Mouse (Mus musculus): Measurements from ENCODE around the gene Arhgap15. TPM values are rescaled to one million over a fixed set of nuclear protein-coding genes. Genes with fewer than 3 reads are reported as not detected.

Arhgap15 gene
- polyA plus RNA-seq, 1 experiment from 2014 or later: 1.9 TPM

DNA sequence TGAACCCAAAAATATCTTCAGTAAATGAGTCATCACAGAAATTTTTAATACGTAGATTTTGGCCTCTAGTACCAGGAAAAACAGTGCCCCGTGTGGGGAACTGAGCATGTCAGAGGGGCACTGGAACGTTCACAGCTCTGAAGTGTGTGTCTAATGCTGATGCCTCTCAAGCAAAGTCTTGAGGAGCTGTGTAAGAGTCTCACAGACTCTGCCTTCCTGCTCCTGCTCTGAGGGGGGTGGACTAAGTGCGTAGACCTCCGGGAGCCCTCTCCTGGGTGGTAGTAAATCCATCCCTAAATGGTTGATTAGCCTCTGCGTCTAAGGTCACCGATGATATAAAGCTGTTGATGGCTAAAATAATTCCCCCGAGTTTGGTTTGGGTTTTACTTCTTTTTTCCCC is 39.9 kb downstream of the Arhgap15 start:
- no peak overlapping the region for H3K4me2 ChIP-seq (ENCODE audit: low read length)
- H3K9me3 ChIP-seq (ENCODE audit: control insufficient read depth, low read length): no peaks in the 10 kb centered on the region
- no peak overlapping the region for H3K4me3 ChIP-seq (replicated peaks; ENCODE audit: low read depth, low read length)
- ATAC-seq (ENCODE audit: low FRiP score, low TSS enrichment): no peak
- WGBS: 29% methylated on average over 8 of the region's 8 CpGs
- no peak for DNase-seq
- 0 out of 2 replicates have a peak, but pooled peaks cover 6% of the 10 kb centered on the region for H3K4me1 ChIP-seq (ENCODE audit: control insufficient read depth, insufficient read depth, low read length)
- no peak overlapping the region for H3K9ac ChIP-seq (replicated peaks; ENCODE audit: low read length)
- no peaks in the 10 kb centered on the region for H3K36me3 ChIP-seq (ENCODE audit: control insufficient read depth, insufficient read depth, low read length)
- no peaks in the 10 kb centered on the region for H3K27me3 ChIP-seq (ENCODE audit: control insufficient read depth, insufficient read depth, low read length)
- H3K27ac ChIP-seq (replicated peaks; ENCODE audit: low read depth, low read length): no peak overlapping the region

DNA sequence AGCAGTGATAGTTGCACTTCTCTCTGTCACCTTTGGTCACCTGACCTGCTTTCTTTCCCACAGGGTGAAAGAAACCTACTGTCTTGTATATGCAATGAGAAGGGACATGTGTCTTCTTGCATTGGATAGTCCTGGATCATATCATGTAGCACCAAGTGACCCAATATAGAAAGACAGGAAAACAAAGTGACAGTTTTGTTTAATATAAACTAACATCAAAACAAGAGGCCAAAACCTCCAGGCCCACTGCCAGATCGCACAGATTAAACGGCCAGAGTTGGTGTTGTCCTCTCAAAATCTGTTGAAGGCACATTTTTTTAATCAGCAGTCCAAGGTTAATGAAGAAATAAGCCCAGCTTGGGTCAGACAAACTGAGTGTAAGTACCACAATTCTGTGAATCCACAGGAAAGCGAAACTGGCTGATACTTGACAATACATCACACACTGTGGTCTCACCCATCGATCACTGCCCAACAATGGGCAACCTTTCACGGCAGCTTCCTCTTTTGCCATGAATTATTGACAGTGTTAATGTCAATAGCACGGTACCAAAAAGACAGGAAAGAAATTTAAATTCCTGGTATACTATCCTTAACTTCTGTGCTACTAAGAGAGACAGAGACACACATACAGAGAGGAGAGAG is 41.5 kb downstream of the Arhgap15 start:
- 70% methylated on average over 6 of the region's 6 CpGs for WGBS

DNA sequence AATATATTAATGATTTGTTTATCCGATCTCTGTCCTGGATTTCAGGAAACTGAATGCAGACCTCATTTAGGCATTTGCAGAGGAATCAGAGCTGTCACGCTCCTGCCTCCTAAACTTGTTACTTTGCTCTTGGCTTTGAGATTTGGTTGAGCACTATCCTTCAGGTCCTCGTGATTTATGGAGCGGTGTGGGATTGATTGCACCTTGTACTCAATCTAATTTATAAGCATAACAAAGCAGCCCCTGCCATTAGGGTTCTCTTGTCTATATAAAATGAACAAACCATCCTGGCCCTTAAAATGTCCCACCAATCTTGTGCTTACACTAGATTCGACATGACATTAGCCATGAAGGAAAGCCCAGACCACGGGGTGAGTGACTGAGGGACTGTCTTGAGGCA is 43.0 kb downstream of the Arhgap15 start:
- Histone ChIP-seq H3K4me3 (replicated peaks; ENCODE audit: low read depth, low read length) (no peak overlapping the region), H3K9me3 (ENCODE audit: control insufficient read depth, low read length) (no peaks in the 10 kb centered on the region), H3K9ac (replicated peaks; ENCODE audit: low read length) (no peak overlapping the region), H3K4me2 (ENCODE audit: low read length) (no peak overlapping the region), H3K27me3 (ENCODE audit: control insufficient read depth, insufficient read depth, low read length) (no peaks in the 10 kb centered on the region), H3K4me1 (ENCODE audit: control insufficient read depth, insufficient read depth, low read length) (no peaks in the 10 kb centered on the region), H3K36me3 (ENCODE audit: control insufficient read depth, insufficient read depth, low read length) (no peaks in the 10 kb centered on the region), H3K27ac (replicated peaks; ENCODE audit: low read depth, low read length) (no peak overlapping the region)
- 84% methylated on average over 6 of the region's 6 CpGs for WGBS
- no peak for ATAC-seq (ENCODE audit: low FRiP score, low TSS enrichment)
- DNase-seq: no peak

More for the DNA sequence above, 41.5 kb downstream of the Arhgap15 start:
- no peaks in the 10 kb centered on the region for H3K27me3 ChIP-seq (ENCODE audit: control insufficient read depth, insufficient read depth, low read length)
- H3K9me3 ChIP-seq (ENCODE audit: control insufficient read depth, low read length): no peaks in the 10 kb centered on the region
- ATAC-seq (ENCODE audit: low FRiP score, low TSS enrichment) (no peak), DNase-seq (no peak)
- no peak overlapping the region for H3K4me2 ChIP-seq (ENCODE audit: low read length)
- no peak overlapping the region for H3K4me3 ChIP-seq (replicated peaks; ENCODE audit: low read depth, low read length)
- no peaks in the 10 kb centered on the region for H3K36me3 ChIP-seq (ENCODE audit: control insufficient read depth, insufficient read depth, low read length)
- no peaks in the 10 kb centered on the region for H3K4me1 ChIP-seq (ENCODE audit: control insufficient read depth, insufficient read depth, low read length)
- H3K27ac ChIP-seq (replicated peaks; ENCODE audit: low read depth, low read length): no peak overlapping the region
- H3K9ac ChIP-seq (replicated peaks; ENCODE audit: low read length): no peak overlapping the region

DNA sequence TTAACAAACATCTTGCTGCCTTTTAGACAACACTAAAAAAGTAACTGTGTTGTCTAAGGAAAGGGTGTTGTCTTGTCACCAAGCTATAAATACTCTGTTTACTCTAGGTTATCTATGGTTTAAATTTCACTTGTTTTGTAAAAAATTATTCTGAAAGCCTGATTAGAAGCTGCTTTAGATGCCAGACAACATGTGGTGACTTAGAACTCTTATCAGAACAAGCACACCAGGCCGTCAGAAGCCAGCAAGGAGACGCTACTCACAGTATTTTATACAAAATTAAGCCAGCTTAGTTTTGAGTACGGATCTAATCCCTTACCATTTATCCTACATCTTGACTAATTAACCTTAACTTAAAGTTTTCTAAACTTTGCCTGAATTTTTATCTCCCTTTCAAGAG is 44.5 kb downstream of the Arhgap15 start:
- no peak for ATAC-seq (ENCODE audit: low FRiP score, low TSS enrichment)
- Histone ChIP-seq H3K27me3 (ENCODE audit: control insufficient read depth, insufficient read depth, low read length) (no peaks in the 10 kb centered on the region), H3K9ac (replicated peaks; ENCODE audit: low read length) (no peak overlapping the region), H3K27ac (replicated peaks; ENCODE audit: low read depth, low read length) (no peak overlapping the region), H3K4me1 (ENCODE audit: control insufficient read depth, insufficient read depth, low read length) (no peaks in the 10 kb centered on the region), H3K36me3 (ENCODE audit: control insufficient read depth, insufficient read depth, low read length) (no peaks in the 10 kb centered on the region), H3K4me2 (ENCODE audit: low read length) (no peak overlapping the region), H3K9me3 (ENCODE audit: control insufficient read depth, low read length) (no peaks in the 10 kb centered on the region), H3K4me3 (replicated peaks; ENCODE audit: low read depth, low read length) (no peak overlapping the region)
- 71% methylated on average over 3 of the region's 3 CpGs for WGBS
- DNase-seq: no peak

DNA sequence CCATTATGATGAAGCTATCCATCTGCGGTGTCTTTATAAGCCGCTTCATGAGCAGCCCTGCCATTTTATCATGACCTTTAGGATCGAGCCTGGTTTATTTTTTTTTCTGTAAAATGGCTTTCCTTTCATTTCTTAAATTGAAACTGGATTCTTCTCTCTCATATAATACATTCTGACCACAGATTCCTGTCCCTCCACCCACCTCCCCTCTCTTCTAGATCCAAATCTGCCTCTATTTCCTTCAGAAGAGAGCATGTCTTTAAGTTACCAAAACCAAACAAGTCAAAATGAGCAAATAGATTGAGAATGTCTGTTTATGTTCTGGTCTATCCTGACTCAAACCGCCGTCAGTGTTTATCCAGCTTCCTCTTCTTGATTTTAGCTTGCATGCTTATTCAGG is 46.1 kb downstream of the Arhgap15 start:
- Histone ChIP-seq H3K4me3 (replicated peaks; ENCODE audit: low read depth, low read length) (no peak overlapping the region), H3K27me3 (ENCODE audit: control insufficient read depth, insufficient read depth, low read length) (no peaks in the 10 kb centered on the region), H3K9ac (replicated peaks; ENCODE audit: low read length) (no peak overlapping the region), H3K36me3 (ENCODE audit: control insufficient read depth, insufficient read depth, low read length) (no peaks in the 10 kb centered on the region), H3K4me2 (ENCODE audit: low read length) (no peak overlapping the region), H3K4me1 (ENCODE audit: control insufficient read depth, insufficient read depth, low read length) (no peaks in the 10 kb centered on the region), H3K27ac (replicated peaks; ENCODE audit: low read depth, low read length) (no peak overlapping the region), H3K9me3 (ENCODE audit: control insufficient read depth, low read length) (no peaks in the 10 kb centered on the region)
- no peak for DNase-seq
- no peak for ATAC-seq (ENCODE audit: low FRiP score, low TSS enrichment)
- 93% methylated on average over 5 of the region's 5 CpGs for WGBS

DNA sequence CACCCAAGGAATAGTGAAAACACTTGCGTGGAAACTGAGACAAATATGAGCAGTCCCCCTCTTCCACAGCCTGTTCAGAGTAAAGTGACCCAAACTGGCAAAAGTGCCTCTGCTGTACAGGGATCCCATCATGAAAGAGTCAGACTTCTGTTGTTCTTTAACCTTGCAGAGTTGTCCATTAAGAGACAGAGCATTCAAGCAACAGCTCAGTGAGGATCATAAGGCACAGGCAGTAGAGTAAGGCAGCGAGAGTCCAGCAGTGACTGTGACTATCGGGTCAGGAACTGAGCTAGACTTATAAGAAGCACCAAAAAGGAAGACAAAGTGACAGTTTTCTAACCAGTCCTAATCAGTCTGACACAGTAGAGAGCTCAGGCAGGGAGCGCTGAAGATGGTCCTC is 47.8 kb downstream of the Arhgap15 start:
- no peak overlapping the region for H3K4me3 ChIP-seq (replicated peaks; ENCODE audit: low read depth, low read length)
- DNase-seq (no peak), ATAC-seq (ENCODE audit: low FRiP score, low TSS enrichment) (no peak)
- H3K9me3 ChIP-seq (ENCODE audit: control insufficient read depth, low read length): no peaks in the 10 kb centered on the region
- no peaks in the 10 kb centered on the region for H3K27me3 ChIP-seq (ENCODE audit: control insufficient read depth, insufficient read depth, low read length)
- no peaks in the 10 kb centered on the region for H3K36me3 ChIP-seq (ENCODE audit: control insufficient read depth, insufficient read depth, low read length)
- H3K27ac ChIP-seq (replicated peaks; ENCODE audit: low read depth, low read length): no peak overlapping the region
- H3K4me1 ChIP-seq (ENCODE audit: control insufficient read depth, insufficient read depth, low read length): no peaks in the 10 kb centered on the region
- H3K9ac ChIP-seq (replicated peaks; ENCODE audit: low read length): no peak overlapping the region
- no peak overlapping the region for H3K4me2 ChIP-seq (ENCODE audit: low read length)
- WGBS: 93% methylated on average over 4 of the region's 4 CpGs

DNA sequence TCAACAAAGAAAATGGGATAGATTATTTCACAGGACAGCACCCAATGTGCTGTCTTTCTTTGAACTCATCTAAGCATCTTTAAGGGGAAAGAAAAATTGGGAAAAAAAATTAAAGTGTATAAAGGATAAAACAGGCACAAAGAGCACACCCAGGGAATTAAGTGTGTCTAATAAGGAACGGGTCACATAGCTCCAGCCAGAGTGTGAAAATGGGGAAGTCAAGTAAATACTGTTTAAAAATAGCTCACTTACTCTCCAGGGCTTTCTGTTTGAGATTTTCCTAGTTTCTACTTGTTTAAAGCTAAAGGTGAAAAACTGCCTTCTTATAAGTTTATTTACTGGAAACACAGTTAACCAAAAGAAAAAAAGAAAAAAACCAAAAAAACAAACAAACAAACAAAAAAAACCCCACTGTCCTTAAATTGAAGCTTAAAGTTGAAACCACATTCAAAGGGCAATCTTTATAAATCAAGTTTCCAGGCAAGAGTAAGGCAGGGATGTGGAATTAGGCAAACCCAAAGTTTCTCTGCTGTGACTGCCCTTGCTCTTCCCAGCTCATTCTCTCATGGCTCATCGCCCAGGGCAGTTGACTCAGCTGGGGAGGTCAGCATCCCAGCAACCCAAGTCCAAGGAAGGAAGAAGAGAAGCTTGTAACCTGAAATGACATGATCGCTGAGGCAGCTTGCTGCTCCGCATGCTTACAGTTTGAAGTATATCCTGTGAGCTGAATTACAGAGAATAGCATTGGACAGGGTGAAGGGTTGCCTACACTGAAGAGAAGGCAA is 57.5 kb downstream of the Arhgap15 start:
- WGBS: 78% methylated on average over 4 of the region's 4 CpGs
- ATAC-seq (ENCODE audit: low FRiP score, low TSS enrichment) (no peak), DNase-seq (no peak)
- no peaks in the 10 kb centered on the region for H3K4me1 ChIP-seq (ENCODE audit: control insufficient read depth, insufficient read depth, low read length)
- H3K27ac ChIP-seq (replicated peaks; ENCODE audit: low read depth, low read length): no peak overlapping the region
- H3K4me2 ChIP-seq (ENCODE audit: low read length): no peak overlapping the region
- H3K9me3 ChIP-seq (ENCODE audit: control insufficient read depth, low read length): no peaks in the 10 kb centered on the region
- H3K9ac ChIP-seq (replicated peaks; ENCODE audit: low read length): no peak overlapping the region
- H3K4me3 ChIP-seq (replicated peaks; ENCODE audit: low read depth, low read length): no peak overlapping the region
- no peaks in the 10 kb centered on the region for H3K27me3 ChIP-seq (ENCODE audit: control insufficient read depth, insufficient read depth, low read length)
- no peaks in the 10 kb centered on the region for H3K36me3 ChIP-seq (ENCODE audit: control insufficient read depth, insufficient read depth, low read length)

DNA sequence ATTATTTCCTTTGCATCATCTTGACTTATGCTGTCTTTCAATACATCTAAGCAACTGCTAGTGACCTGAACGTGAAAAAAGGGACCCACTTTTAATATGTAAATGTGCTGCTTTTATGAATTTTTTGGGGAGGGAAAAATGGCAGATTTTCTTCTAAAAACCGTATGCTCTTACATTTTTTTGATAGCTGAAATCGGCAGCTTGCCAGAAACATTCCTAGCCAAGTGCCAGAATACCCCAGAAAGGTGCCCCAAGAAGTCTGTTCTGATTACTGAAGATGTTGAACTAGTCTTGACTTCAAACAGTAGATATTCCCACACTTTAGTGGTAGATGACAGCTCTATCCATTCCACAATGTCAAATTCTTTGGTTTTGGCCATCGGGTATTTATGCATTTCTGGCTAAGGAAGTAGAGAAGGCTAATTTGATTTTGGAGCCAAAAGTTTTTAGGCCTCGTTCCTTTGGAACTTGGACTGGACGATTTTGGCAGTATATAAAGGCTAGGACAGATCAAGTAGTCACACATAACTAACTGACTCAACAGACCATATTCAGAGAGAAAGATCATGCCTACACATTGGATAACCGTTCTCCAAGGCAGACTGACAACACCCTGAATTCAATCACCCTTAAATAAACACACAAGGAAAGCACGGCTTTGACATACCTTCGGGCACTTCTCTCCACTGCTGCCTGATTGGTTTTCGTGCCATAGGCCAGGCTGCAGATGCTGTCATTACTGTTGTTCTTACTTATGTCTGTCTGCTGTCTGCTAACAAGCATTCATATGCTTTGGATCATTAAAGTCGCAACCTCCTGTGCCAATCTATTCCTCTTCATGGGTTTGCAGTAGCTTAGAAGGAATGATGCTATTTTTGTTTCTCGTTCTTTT is 67.5 kb downstream of the Arhgap15 start:
- H3K4me2 ChIP-seq (ENCODE audit: low read length): no peak overlapping the region
- H3K36me3 ChIP-seq (ENCODE audit: control insufficient read depth, insufficient read depth, low read length): no peaks in the 10 kb centered on the region
- H3K9me3 ChIP-seq (ENCODE audit: control insufficient read depth, low read length): no peaks in the 10 kb centered on the region
- WGBS: 89% methylated on average over 12 of the region's 12 CpGs
- ATAC-seq (ENCODE audit: low FRiP score, low TSS enrichment) (no peak), DNase-seq (no peak)
- no peak overlapping the region for H3K9ac ChIP-seq (replicated peaks; ENCODE audit: low read length)
- H3K4me3 ChIP-seq (replicated peaks; ENCODE audit: low read depth, low read length): no peak overlapping the region
- no peak overlapping the region for H3K27ac ChIP-seq (replicated peaks; ENCODE audit: low read depth, low read length)
- H3K4me1 ChIP-seq (ENCODE audit: control insufficient read depth, insufficient read depth, low read length): no peaks in the 10 kb centered on the region
- H3K27me3 ChIP-seq (ENCODE audit: control insufficient read depth, insufficient read depth, low read length): no peaks in the 10 kb centered on the region

All from midbrain, embryonic 14.5 days (tissue).